Mouse (Mus musculus) liver, postnatal 0 days (tissue): ENCODE measurements at regions not wholly inside any gene's neighbourhood (a gene's known extent, or its start where the extent isn't known, plus 50 kb on each side); places are given as distances from the start of the nearest gene placed in this dataset.

Source experiments
- CTCF ChIP-seq: sonication (generic); IDR thresholded peaks from 2 replicates; pipeline ENCODE4 v1.5.1; 2016; ENCODE audit warnings: antibody characterized with exemption, low read depth
- EP300 ChIP-seq: IDR thresholded peaks from 2 replicates; pipeline ENCODE4 v1.6.1; 2016; ENCODE audit warnings: antibody characterized with exemption, low read depth, mild to moderate bottlenecking

GRCm38 (mm10) chr16:15478876-15479275, 161.6 kb downstream of the Gm21897 start:
- TF ChIP-seq EP300: no peak
- no peak for TF ChIP-seq CTCF
